Mouse (Mus musculus) ES-Bruce4 (cell line): ENCODE measurements around the gene Mvb12b. TPM values are rescaled to one million over a fixed set of nuclear protein-coding genes. Genes with fewer than 3 reads are reported as not detected.

Experiments
- H3K27ac ChIP-seq: 2 replicates; pipeline ENCODE4 v1.5.1; 2012; ENCODE audit warnings: low read length, inconsistent platforms; ENCODE audit not compliant: insufficient read depth
- H3K27me3 ChIP-seq: 2 replicates; pipeline ENCODE4 v1.6.1; 2012; ENCODE audit warnings: mild to moderate bottlenecking, low read length, inconsistent platforms; ENCODE audit not compliant: control insufficient read depth, poor library complexity, insufficient read depth, severe bottlenecking
- H3K36me3 ChIP-seq: 2 replicates; pipeline ENCODE4 v1.6.1; 2012; ENCODE audit warnings: inconsistent platforms, mild to moderate bottlenecking, low read length, moderate library complexity; ENCODE audit not compliant: control insufficient read depth, poor library complexity, insufficient read depth, severe bottlenecking
- H3K4me1 ChIP-seq: one replicate; pipeline ENCODE4 v1.8.1; 2011; ENCODE audit warnings: low read length; ENCODE audit not compliant: control insufficient read depth, insufficient read depth
- H3K4me3 ChIP-seq: 2 replicates; pipeline ENCODE4 v1.5.1; 2011; ENCODE audit warnings: low read depth, mild to moderate bottlenecking, low read length
- H3K9ac ChIP-seq: 2 replicates; pipeline ENCODE4 v1.6.1; 2012; ENCODE audit warnings: low read depth, mild to moderate bottlenecking, inconsistent platforms; ENCODE audit not compliant: poor library complexity, severe bottlenecking
- H3K9me3 ChIP-seq: replicated peaks from 2 replicates; pipeline ENCODE4 v1.6.1; 2012; ENCODE audit warnings: mild to moderate bottlenecking, low read length, inconsistent platforms; ENCODE audit not compliant: control insufficient read depth, poor library complexity, insufficient read depth, severe bottlenecking
- CTCF ChIP-seq: IDR thresholded peaks from one replicate; pipeline ENCODE4 v1.8.1; 2011; ENCODE audit warnings: low read depth, low read length
- EP300 ChIP-seq: IDR thresholded peaks from 2 replicates; pipeline ENCODE4 v1.6.1; 2011; ENCODE audit warnings: low read depth, low read length; ENCODE audit not compliant: insufficient read depth
- POLR2A ChIP-seq: IDR thresholded peaks from one replicate; pipeline ENCODE4 v1.8.1; 2011; ENCODE audit warnings: low read length; ENCODE audit not compliant: insufficient read depth
- polyA plus RNA-seq: library from polyadenylated mRNA; stranded (reverse); fragments of >200 nt; gene quantifications from 2 replicates; pipeline ENCODE4 v1.2.4, GENCODE M21; 2011; ENCODE audit warnings: low read depth; ENCODE audit not compliant: missing spikeins, insufficient read depth, insufficient read length

Gene Mvb12b
- polyA plus RNA-seq, 1 experiment: 11.5 TPM

- Histone ChIP-seq H3K27ac (no peak overlapping the region), H3K27me3 (no peaks in the 10 kb centered on the region), H3K9me3 (no peaks in the 10 kb centered on the region), H3K36me3 (no peaks in the 10 kb centered on the region), H3K4me1 (no peaks in the 10 kb centered on the region), H3K4me3 (no peak overlapping the region), H3K9ac (no peak overlapping the region)
- TF ChIP-seq POLR2A (no peak), EP300 (no peak), CTCF (no peak)
These were observed 41.1 kb downstream of the Mvb12b start for GRCm38 (mm10) chr2:33846635-33847034.

DNA sequence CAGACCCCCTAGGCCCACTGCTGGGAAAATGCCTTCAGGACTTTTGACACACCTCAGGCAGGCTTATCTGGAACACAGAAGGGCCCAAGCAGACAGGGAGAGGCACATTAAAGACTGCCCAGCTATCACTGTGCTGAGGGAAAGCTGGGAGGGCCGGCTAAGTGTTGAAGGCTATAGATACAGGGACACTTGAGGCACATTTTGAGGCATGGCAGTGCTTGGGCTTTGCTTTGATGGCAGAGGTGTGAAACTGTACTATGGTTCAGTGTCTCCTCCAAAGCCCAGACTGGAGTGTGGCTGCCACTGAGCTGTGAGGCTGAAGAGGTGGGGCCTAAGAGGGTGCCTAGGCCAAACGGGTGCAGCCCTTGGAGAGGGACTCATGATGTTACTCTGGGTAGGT, 44.1 kb downstream of the Mvb12b start:
- no peak overlapping the region for H3K4me3 ChIP-seq
- H3K4me1 ChIP-seq: no peaks in the 10 kb centered on the region
- no peaks in the 10 kb centered on the region for H3K9me3 ChIP-seq
- TF ChIP-seq CTCF (no peak), POLR2A (no peak), EP300 (no peak)
- no peaks in the 10 kb centered on the region for H3K27me3 ChIP-seq
- no peak overlapping the region for H3K27ac ChIP-seq
- no peak overlapping the region for H3K9ac ChIP-seq
- H3K36me3 ChIP-seq: no peaks in the 10 kb centered on the region

GRCm38 (mm10) chr2:33842983-33843577, 44.7 kb downstream of the Mvb12b start:
- no peak overlapping the region for H3K4me3 ChIP-seq
- no peaks in the 10 kb centered on the region for H3K27me3 ChIP-seq
- no peak overlapping the region for H3K9ac ChIP-seq
- TF ChIP-seq CTCF: no peak
- TF ChIP-seq EP300: no peak
- H3K4me1 ChIP-seq: no peaks in the 10 kb centered on the region
- no peaks in the 10 kb centered on the region for H3K36me3 ChIP-seq
- H3K9me3 ChIP-seq: no peaks in the 10 kb centered on the region
- no peak overlapping the region for H3K27ac ChIP-seq

GRCm38 (mm10) chr2:33841980-33842379, 45.8 kb downstream of the Mvb12b start:
- no peaks in the 10 kb centered on the region for H3K36me3 ChIP-seq
- H3K4me3 ChIP-seq: no peak overlapping the region
- no peaks in the 10 kb centered on the region for H3K9me3 ChIP-seq
- TF ChIP-seq EP300 (no peak), POLR2A (no peak), CTCF (no peak)
- H3K4me1 ChIP-seq: no peaks in the 10 kb centered on the region
- H3K9ac ChIP-seq: no peak overlapping the region
- no peaks in the 10 kb centered on the region for H3K27me3 ChIP-seq
- H3K27ac ChIP-seq: no peak overlapping the region

DNA sequence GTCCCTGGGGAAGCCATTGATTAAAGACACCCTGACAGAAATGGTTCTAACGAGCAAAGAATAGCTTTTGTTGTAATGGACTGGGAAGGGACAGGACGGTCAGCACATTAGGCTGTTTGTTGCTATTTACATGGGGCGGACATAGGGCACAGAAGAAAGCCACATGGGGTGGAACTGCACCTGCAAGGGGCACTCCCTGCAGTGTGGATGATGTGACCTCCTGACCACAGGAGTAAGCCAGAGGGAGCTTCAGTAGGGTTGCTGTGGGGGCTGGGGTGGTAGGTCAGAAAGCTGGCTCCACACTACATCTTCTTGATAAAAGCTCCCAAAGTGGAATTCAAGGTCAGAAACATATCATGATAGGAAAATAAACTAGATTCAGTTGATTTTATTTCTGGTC, 47.3 kb downstream of the Mvb12b start:
- no peaks in the 10 kb centered on the region for H3K36me3 ChIP-seq
- no peaks in the 10 kb centered on the region for H3K4me1 ChIP-seq
- TF ChIP-seq CTCF (no peak), EP300 (no peak), POLR2A (no peak)
- H3K4me3 ChIP-seq: no peak overlapping the region
- H3K9ac ChIP-seq: no peak overlapping the region
- H3K27me3 ChIP-seq: no peaks in the 10 kb centered on the region
- no peaks in the 10 kb centered on the region for H3K9me3 ChIP-seq
- H3K27ac ChIP-seq: no peak overlapping the region

DNA sequence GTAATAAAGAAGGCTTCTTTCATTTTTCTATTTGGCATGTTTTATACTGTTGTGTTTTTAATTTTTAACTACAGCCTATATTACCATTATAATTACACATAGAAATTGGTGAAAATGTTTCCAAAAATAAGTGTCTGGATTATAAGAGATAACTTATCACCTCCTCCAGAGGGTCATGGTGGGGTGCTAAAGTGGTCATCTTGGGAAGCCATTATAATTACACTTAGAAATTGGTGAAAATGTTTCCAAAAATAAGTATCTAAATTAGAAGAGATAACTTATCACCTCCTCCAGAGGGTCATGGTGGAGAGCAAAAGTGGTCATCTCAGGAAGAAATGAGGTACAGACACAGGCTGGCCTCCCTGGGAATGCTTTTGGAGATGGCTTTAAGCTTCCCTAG, 48.5 kb downstream of the Mvb12b start:
- Histone ChIP-seq H3K4me1 (no peaks in the 10 kb centered on the region), H3K27me3 (no peaks in the 10 kb centered on the region), H3K36me3 (no peaks in the 10 kb centered on the region), H3K4me3 (no peak overlapping the region), H3K9ac (no peak overlapping the region), H3K27ac (no peak overlapping the region), H3K9me3 (no peaks in the 10 kb centered on the region)
- TF ChIP-seq EP300 (no peak), CTCF (no peak), POLR2A (no peak)

DNA sequence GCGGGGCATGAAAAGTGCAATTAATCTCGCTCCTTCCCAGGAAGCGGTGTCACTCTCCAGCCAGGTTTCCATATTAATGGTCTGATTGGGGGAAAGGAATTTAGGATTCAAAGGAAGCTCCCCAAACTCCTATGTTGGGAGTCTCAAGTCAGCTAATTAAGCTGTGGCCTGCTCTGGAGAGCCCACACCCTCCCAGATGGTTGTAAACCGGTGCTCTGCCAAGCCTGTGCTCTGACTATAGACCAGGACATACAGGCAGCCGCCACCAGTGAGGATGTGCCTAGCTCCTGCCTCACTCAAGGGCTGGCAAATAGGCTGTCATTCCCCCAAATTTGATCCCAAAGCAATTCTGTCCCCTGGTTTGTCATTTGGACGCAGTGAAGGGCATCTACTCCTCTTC, 50.4 kb downstream of the Mvb12b start:
- H3K36me3 ChIP-seq: no peaks in the 10 kb centered on the region
- no peaks in the 10 kb centered on the region for H3K9me3 ChIP-seq
- no peak overlapping the region for H3K4me3 ChIP-seq
- H3K27me3 ChIP-seq: no peaks in the 10 kb centered on the region
- H3K9ac ChIP-seq: no peak overlapping the region
- H3K4me1 ChIP-seq: no peaks in the 10 kb centered on the region
- no peak overlapping the region for H3K27ac ChIP-seq
- TF ChIP-seq EP300 (no peak), POLR2A (no peak), CTCF (no peak)
